Mouse (Mus musculus) thymus, postnatal 0 days (tissue): ENCODE measurements around the gene Elmo1. TPM values are rescaled to one million over a fixed set of nuclear protein-coding genes. Genes with fewer than 3 reads are reported as not detected.

ENCODE experiments used
- DNase-seq: peaks from one replicate; pipeline ENCODE4 v3.0.0-alpha.2; 2015; ENCODE audit warnings: low spot score
- polyA plus RNA-seq: library from polyadenylated mRNA; unstranded; fragments of >200 nt; fragmentation: Nextera tagmentation; extraction: Ambion mirVana; gene quantifications from 2 replicates; pipeline ENCODE4 v1.2.1, GENCODE M21; 2015

Elmo1 gene
- polyA plus RNA-seq, 1 experiment from 2014 or later, result 32.3 TPM

- no peak for DNase-seq
These were observed 166.2 kb downstream of the Elmo1 start for GRCm38 (mm10) chr13:20256613-20257012.

- no peak for DNase-seq
These were observed 167.4 kb downstream of the Elmo1 start for GRCm38 (mm10) chr13:20257562-20258525.

GRCm38 (mm10) chr13:20263173-20263572, 172.8 kb downstream of the Elmo1 start:
- peak; percentile 15 for DNase-seq

DNA sequence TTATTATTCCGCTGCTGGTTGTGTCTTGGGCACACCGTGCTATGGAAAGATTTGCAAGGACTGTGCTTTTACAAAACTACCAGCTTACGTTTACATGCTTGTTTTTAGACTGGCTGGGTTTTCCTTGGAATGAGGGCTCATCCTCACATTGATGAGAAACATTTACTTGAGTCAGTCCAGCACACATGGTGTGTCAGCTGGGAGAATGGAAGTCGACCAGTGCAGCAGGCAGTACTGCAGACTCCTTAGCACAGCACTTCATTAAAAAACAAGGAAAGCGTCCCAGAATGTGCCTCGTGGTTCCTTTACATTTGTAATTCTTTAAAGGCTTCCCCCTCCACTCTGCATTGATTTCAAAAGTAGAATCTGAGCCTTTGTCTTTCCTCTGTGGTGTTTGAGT, 179.8 kb downstream of the Elmo1 start:
- DNase-seq, result no peak

DNA sequence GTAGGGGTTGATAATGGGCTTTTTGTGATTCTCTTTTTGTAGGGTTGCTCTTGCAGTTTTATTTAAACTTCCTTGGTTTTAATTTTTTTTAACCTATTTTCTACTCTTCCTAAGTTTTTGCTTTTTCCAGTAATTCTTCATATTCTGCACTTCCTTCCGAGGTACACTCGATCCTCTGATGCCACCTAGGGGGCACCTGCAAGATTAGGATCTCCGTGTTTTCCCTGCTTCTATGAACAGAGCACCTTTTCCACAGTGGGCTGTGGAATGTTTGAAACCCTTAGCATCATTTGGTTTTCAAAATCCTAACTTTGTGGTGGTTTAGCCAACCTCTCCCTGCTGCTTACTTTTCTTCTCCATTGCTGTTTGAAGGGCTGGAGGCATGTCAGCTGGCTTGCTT, 181.4 kb downstream of the Elmo1 start:
- DNase-seq, result no peak

GRCm38 (mm10) chr13:20272562-20272961, 182.2 kb downstream of the Elmo1 start:
- peak; percentile 39 for DNase-seq

- DNase-seq, result no peak
These were observed 189.5 kb downstream of the Elmo1 start for GRCm38 (mm10) chr13:20279889-20280288.

GRCm38 (mm10) chr13:20283891-20284290, 193.5 kb downstream of the Elmo1 start:
- DNase-seq, result no peak

- DNase-seq, result no peak
These were observed 196.3 kb downstream of the Elmo1 start for GRCm38 (mm10) chr13:20286680-20287079.

DNA sequence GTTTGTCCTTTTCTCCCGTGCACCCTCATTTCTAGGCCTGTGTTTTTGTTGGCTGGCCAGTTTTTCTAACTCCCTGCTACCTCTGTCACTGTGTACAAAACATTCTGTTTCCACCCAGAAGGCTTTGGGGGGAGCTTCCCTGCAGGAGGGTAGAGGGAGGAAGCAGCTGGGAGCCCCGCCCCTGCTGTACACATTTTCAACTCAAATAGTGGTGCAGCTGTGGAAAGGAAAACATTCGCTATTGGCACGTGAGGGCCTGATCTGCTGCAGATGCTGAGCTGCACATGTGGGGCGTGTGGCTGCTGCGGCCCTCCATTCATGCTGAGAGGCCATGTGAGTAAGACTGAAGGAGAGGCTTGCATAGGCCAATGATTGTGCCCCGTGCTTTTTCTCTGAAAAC, 198.0 kb downstream of the Elmo1 start:
- DNase-seq, result peak; percentile 71

GRCm38 (mm10) chr13:20290412-20290811, 200.0 kb downstream of the Elmo1 start:
- no peak for DNase-seq

GRCm38 (mm10) chr13:20292348-20292747, 202.0 kb downstream of the Elmo1 start:
- DNase-seq, result peak; percentile 58

- DNase-seq, result no peak
These were observed 205.0 kb downstream of the Elmo1 start for GRCm38 (mm10) chr13:20295278-20295970.

DNA sequence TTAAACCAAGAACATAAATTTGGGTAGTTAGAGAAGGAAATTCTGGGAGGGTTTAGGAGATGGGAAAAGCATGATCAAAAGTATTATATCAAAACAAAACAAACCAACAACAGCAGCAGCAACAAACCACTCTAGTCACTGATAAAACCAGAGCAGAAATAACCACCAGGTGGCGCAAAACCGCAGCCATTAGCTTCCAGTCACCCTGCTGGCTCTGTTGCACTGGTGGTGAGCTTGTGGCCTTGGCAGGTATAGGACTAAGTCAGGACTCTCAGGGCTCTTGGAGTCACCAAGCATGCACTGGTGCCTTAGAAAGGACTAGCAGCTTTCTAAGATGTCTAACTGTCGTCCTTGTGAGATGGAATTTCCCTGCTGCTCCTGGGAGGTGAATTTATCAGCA, 207.4 kb downstream of the Elmo1 start:
- peak; percentile 55 for DNase-seq

- DNase-seq, result peak; percentile 39
These were observed 209.0 kb downstream of the Elmo1 start for GRCm38 (mm10) chr13:20299424-20299823.

- no peak for DNase-seq
These were observed 209.7 kb downstream of the Elmo1 start for GRCm38 (mm10) chr13:20300052-20300564.

DNA sequence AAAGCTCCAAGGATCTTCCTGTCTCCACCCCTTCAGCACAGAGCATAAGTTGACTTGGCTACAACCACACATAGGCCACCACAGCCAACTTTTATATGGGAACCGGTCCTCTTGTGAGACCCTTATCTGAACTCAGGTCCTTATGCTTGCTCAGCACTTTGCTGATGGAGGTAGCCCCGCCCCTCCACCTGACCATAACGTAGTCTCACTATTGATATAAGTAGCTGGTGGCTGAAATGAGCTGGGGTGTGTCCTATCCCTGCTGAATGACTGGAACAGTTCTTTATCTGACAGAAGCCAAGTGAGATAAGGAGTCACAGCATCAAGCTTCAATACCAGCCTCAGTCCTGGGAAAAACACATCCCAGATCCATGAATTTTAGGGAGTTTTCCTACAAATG, 210.2 kb downstream of the Elmo1 start:
- DNase-seq, result no peak

DNA sequence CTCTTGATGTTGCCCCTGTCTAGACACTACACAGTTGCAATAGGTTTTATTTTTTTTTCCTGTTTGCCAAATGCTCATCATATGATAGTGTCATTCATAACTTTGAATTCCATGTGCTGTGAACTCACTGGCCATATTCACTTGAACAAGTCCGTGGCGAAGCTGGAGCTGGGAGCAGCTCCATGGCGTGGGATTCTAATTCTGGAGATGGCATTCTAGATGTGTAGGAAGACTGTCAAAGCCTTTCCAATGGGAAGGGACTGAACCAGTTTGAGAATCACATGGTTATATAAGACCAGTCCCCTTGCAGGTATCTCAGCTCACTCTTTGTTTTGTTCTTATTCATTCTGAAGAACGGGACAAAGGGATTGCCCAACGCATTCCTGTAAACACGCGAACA, 211.4 kb downstream of the Elmo1 start:
- no peak for DNase-seq

DNA sequence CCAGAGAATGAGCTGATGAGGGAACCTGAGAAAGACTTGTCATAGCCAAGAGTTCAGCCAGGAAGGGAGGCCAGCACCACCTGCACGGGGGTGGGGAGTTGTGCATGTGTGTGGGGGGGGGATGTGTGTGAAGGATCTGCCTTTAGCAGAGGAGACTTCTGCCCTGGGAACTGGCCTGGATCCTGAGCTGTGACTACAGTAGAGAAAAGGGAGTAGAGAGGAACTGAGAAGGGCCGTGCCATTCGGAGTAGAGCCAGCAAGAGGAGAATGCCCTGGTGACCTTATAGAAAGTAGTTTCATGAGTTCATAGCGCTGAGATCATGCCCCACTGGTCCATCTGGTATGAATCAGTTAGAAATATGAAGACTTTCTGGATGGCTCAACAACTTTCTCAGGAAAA, 215.2 kb downstream of the Elmo1 start:
- DNase-seq, result no peak

DNA sequence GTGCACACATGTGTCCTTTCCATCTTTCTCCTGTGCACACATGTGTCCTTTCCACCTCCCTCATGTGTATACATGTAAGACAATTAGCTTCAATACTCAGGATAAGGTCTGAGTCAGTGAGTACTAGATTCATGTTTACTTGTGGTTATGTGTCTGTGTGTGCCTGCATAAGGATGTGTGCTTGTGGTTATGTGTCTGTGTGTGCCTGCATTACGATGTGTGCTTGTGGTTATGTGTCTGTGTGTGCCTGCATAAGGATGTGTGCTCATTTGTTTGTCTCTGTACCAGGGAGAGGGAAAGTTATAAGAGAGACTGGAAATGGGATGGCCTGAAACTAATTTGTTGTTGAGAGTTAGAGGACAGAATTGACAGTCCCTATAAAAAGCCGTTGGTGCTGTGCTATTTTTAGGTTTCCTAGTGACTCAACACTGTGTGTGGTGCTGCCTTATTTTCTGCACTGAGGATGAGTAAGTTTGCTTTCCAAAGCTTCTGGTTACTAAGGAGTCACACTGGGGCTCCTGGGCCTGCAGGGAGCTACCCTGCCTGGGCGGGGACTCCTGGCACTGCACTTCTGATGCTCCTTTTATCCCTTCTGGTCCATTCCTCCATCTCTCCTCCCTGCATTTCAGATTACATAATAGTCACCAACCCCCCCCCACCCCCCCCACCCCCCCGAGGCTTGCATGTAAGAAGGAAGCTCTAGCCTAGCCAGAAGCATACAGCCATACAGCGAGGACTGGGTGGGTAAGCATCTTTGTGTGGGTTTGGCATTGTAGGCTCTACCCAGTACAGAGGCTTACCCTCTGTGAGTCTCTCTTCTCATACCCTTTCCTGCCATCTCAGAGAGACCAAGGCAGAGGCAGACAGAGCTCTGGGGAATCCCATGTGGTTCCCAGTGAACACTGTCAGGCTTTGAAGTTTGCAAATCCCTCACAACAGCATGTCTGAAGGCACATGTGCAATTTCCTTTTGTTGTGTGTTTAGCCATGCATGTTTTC, 216.1 kb downstream of the Elmo1 start:
- no peak for DNase-seq

DNA sequence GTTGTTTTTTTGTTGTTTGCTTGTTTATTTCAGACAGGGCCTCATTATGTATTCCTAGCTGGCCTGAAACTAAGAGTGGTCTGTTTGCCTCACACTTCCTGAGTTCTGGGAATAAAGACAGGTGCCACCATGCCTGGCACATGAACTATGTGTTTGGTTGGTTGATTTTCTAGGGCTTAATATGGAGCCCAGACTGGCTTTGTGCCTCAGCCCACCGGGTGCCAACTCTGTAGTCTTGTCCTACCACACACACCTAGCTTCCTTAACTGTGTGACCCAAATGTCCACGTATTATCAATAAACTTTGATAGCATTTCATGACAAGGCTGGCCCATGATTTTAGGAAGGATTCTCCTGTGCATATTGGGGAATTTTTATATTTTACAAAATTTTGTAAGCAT, 217.0 kb downstream of the Elmo1 start:
- DNase-seq, result no peak
